Mouse (Mus musculus) ES-E14 (cell line): ENCODE data around the gene Copb2. TPM values are rescaled to one million over a fixed set of nuclear protein-coding genes. Genes with fewer than 3 reads are reported as not detected.

Source experiments
- DNase-seq: peaks from one replicate; pipeline ENCODE4 v3.0.0-alpha.2; 2013; ENCODE audit warnings: low read depth, low spot score
- H3K27ac ChIP-seq: 2 replicates; pipeline ENCODE4 v1.5.1; 2012; ENCODE audit warnings: low read depth, mild to moderate bottlenecking, low read length, moderate library complexity, mixed read lengths; ENCODE audit not compliant: poor library complexity, insufficient read depth, severe bottlenecking
- H3K36me3 ChIP-seq: 2 replicates; pipeline ENCODE4 v1.6.1; 2012; ENCODE audit warnings: mild to moderate bottlenecking, low read length, moderate library complexity, mixed read lengths; ENCODE audit not compliant: control insufficient read depth, poor library complexity, insufficient read depth, severe bottlenecking
- H3K4me1 ChIP-seq, 2 experiments: fragments of 150-350 bp in 1 of 2; sonication (generic) in 1 of 2; 2 replicates each; pipeline ENCODE4 v1.6.1; 2012; ENCODE audit warnings: low read length in 2 of 2, mild to moderate bottlenecking in 1 of 2, mixed read lengths in 1 of 2; ENCODE audit not compliant: control insufficient read depth in 2 of 2, insufficient read depth in 2 of 2, poor library complexity in 1 of 2
- H3K4me3 ChIP-seq, 2 experiments: fragments of 150-350 bp in 1 of 2; sonication (generic) in 1 of 2; 2 replicates each; pipeline ENCODE4 v1.5.1; 2012; ENCODE audit warnings: low read length in 2 of 2, low read depth in 1 of 2, mild to moderate bottlenecking in 1 of 2, mixed read lengths in 1 of 2; ENCODE audit not compliant: insufficient read depth in 1 of 2, poor library complexity in 1 of 2, severe bottlenecking in 1 of 2
- H3K9ac ChIP-seq: 2 replicates; pipeline ENCODE4 v1.6.1; 2012; ENCODE audit warnings: low read depth, mild to moderate bottlenecking, low read length, mixed read lengths; ENCODE audit not compliant: poor library complexity, insufficient read depth, severe bottlenecking
- H3K9me3 ChIP-seq: fragments of 150-350 bp; sonication (generic); 2 replicates; pipeline ENCODE4 v1.6.1; 2012; ENCODE audit warnings: low read depth, mild to moderate bottlenecking, low read length; ENCODE audit not compliant: control insufficient read depth, insufficient read depth
- CHD2 ChIP-seq: IDR thresholded peaks from 2 replicates; pipeline ENCODE4 v1.6.1; 2014; ENCODE audit warnings: mild to moderate bottlenecking, low read depth, low read length, inconsistent platforms
- HCFC1 ChIP-seq: IDR thresholded peaks from 2 replicates; pipeline ENCODE4 v1.6.1; 2012; ENCODE audit warnings: low read length, inconsistent platforms, borderline replicate concordance; ENCODE audit not compliant: insufficient read depth
- MAFK ChIP-seq: IDR thresholded peaks from 2 replicates; pipeline ENCODE4 v1.6.1; 2014; ENCODE audit warnings: mild to moderate bottlenecking, low read depth, low read length, inconsistent platforms; ENCODE audit not compliant: insufficient read depth
- ZC3H11A ChIP-seq: IDR thresholded peaks from 2 replicates; pipeline ENCODE4 v1.6.1; 2012; ENCODE audit warnings: low read depth, mild to moderate bottlenecking, inconsistent platforms, low read length, borderline replicate concordance
- ZNF384 ChIP-seq: IDR thresholded peaks from 2 replicates; pipeline ENCODE4 v1.6.1; 2012; ENCODE audit warnings: low read depth, low read length, inconsistent platforms
- in situ Hi-C, 2 experiments: fragments of 600-800 bp; cut with MboI; formaldehyde crosslinking; loops; one replicate each; pipeline ENCODE4 v1.15.1; 2025; ENCODE audit warnings: low sequenced_read_pairs in 2 of 2, inconsistent platforms in 1 of 2; ENCODE audit not compliant: unreplicated experiment in 2 of 2
- total RNA-seq: library from RNA; depleted of rRNA; stranded (reverse); fragments of 300-350 nt; gene quantifications from 2 replicates; pipeline ENCODE4 v1.2.3, GENCODE M21; 2012; rRNA removed

The Copb2 gene
- total RNA-seq, 1 experiment = 114 TPM

GRCm38 (mm10) chr9:98604896-98605295, 41.4 kb downstream of the Copb2 start:
- Histone ChIP-seq H3K9ac (no peak overlapping the region), H3K4me1 (peaks cover 0 to 5% of the 10 kb centered on the region in 2 experiments; a peak in 1 of 4 replicates), H3K36me3 (no peaks in the 10 kb centered on the region), H3K27ac (no peak overlapping the region), H3K9me3 (no peaks in the 10 kb centered on the region), H3K4me3 (no peak overlapping the region)
- in situ Hi-C loops = no loop called here
- TF ChIP-seq HCFC1 = no peak
- TF ChIP-seq ZC3H11A = no peak
- TF ChIP-seq CHD2 = no peak
- no peak for TF ChIP-seq ZNF384
- TF ChIP-seq MAFK = no peak
- DNase-seq = no peak

- in situ Hi-C loops = no loop called here
- DNase-seq = peak; percentile 19
Observed at GRCm38 (mm10) chr9:98628480-98628879, 65.0 kb downstream of the Copb2 start.

GRCm38 (mm10) chr9:98633287-98634162, 70.0 kb downstream of the Copb2 start:
- no peak for TF ChIP-seq ZNF384
- Histone ChIP-seq H3K36me3 (no peaks in the 10 kb centered on the region), H3K4me3 (no peak overlapping the region), H3K9ac (no peak overlapping the region), H3K9me3 (no peaks in the 10 kb centered on the region), H3K27ac (no peak overlapping the region), H3K4me1 (no peaks in the 10 kb centered on the region)
- DNase-seq = no peak
- in situ Hi-C loops = no loop called here

More at GRCm38 (mm10) chr9:98628480-98628879, 65.0 kb downstream of the Copb2 start:
- no peak for TF ChIP-seq CHD2
- TF ChIP-seq ZNF384 = no peak
- no peak for TF ChIP-seq ZC3H11A
- TF ChIP-seq HCFC1 = no peak
- no peak for TF ChIP-seq MAFK
- no peak overlapping the region for H3K9ac ChIP-seq
- no peaks in the 10 kb centered on the region for H3K36me3 ChIP-seq
- H3K27ac ChIP-seq = no peak overlapping the region
- H3K4me1 ChIP-seq = no peaks in the 10 kb centered on the region
- H3K9me3 ChIP-seq = no peaks in the 10 kb centered on the region
- no peak overlapping the region for H3K4me3 ChIP-seq

Other genes with a start within 250 kb of the Copb2 start
- gene Rbp1, start 140.8 kb upstream of the Copb2 start, total RNA-seq = 7.0 and 11.5 TPM in 2 replicates
- gene Rbp2, start 77.6 kb upstream of the Copb2 start, total RNA-seq = not detected in 2 replicates
- 34.2 and 48.3 TPM in 2 replicates for gene Mrps22, start 37.9 kb downstream of the Copb2 start, total RNA-seq